In the genomic region with DNA sequence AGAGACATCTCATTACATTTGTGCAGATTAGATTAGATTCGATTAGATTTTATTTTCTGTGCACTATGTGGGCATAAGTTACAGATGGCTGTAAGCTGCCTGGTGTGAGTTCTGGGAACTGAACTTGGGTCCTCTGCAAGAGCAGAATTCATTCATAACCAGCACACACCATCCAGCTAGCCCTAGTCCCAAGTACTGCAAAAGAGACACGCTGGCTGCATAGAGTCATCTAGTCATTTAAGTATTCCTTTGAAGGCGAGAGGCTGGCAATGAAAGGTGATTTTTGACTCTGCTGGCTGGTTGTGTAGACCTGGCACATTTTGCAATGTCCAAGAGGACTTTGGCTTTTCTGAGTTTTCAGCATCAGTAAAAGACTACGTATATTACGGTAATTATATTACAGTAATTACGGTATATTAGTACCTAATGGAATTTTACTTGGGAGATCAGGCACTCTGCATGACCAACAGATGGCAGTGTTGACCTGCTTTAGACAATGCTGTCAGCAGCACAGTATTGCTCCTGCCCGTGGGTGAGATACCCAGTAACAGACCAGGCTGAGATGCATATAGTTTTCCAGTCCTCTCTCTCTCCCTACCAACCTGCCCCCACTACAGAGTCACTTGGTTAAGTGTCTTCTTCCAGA, we compare ENCODE assay signal across 8 mouse cellular contexts.
DNase-seq lines count a peak whose midpoint lies in the region; ATAC-seq and TF ChIP-seq lines count a peak whose summit lies in the region.

No protein-coding gene starts in this region.

- H3K9ac ChIP-seq in embryonic facial prominence, embryonic 15.5 days: no peak overlapping the region
- H3K9ac ChIP-seq in heart, embryonic 11.5 days (ENCODE audit: low read depth, low read length): no peak overlapping the region
- no peak overlapping the region for H3K9ac ChIP-seq in kidney, embryonic 16.5 days (replicated peaks; ENCODE audit: low read length)
- H3K9ac ChIP-seq in limb, embryonic 14.5 days (ENCODE audit: low read depth, low read length, severe bottlenecking): no peak overlapping the region
- H3K9ac ChIP-seq in stomach, embryonic 16.5 days (ENCODE audit: low read length): no peak overlapping the region

- peak; percentile 58 for TF ChIP-seq CTCF in C2C12 (IDR thresholded peaks at IDR 0.05; ENCODE audit: control insufficient read depth, insufficient read depth, insufficient read length)
- TF ChIP-seq CTCF in bone marrow, adult 2 months (IDR thresholded peaks at IDR 0.05; ENCODE audit: control insufficient read depth, insufficient read depth, low read length): peak; percentile 60

- H3K27me3 ChIP-seq in C2C12 (ENCODE audit: control insufficient read depth, insufficient read depth, insufficient read length): no peaks in the 10 kb centered on the region
- H3K27me3 ChIP-seq in embryonic facial prominence, embryonic 15.5 days: no peaks in the 10 kb centered on the region
- H3K27me3 ChIP-seq in heart, embryonic 11.5 days (ENCODE audit: control insufficient read depth, insufficient read depth, low read length): no peaks in the 10 kb centered on the region
- no peaks in the 10 kb centered on the region for H3K27me3 ChIP-seq in kidney, embryonic 16.5 days (ENCODE audit: insufficient read depth, low read length)
- H3K27me3 ChIP-seq in limb, embryonic 14.5 days (ENCODE audit: control insufficient read depth, insufficient read depth, low read length): no peaks in the 10 kb centered on the region
- H3K27me3 ChIP-seq in stomach, embryonic 16.5 days (ENCODE audit: control insufficient read depth, insufficient read depth, low read length): no peaks in the 10 kb centered on the region

- H3K27ac ChIP-seq in bone marrow, adult 2 months (ENCODE audit: control insufficient read depth, insufficient read depth, low read depth, low read length, poor library complexity): no peak overlapping the region
- H3K27ac ChIP-seq in embryonic facial prominence, embryonic 15.5 days (replicated peaks): no peak overlapping the region
- H3K27ac ChIP-seq in heart, embryonic 11.5 days (ENCODE audit: low read depth, low read length): no peak overlapping the region
- H3K27ac ChIP-seq in kidney, embryonic 16.5 days (ENCODE audit: low read length): no peak overlapping the region
- no peak overlapping the region for H3K27ac ChIP-seq in limb, embryonic 14.5 days (replicated peaks; ENCODE audit: low read depth, low read length)
- H3K27ac ChIP-seq in stomach, embryonic 16.5 days (ENCODE audit: low read length): no peak overlapping the region

- TF ChIP-seq POLR2A in bone marrow, adult 2 months (IDR thresholded peaks at IDR 0.05; ENCODE audit: borderline replicate concordance, control insufficient read depth, low read depth, low read length): no peak
- TF ChIP-seq POLR2A in limb, embryonic 14.5 days (IDR thresholded peaks at IDR 0.05; ENCODE audit: borderline replicate concordance, extremely low read depth, insufficient read depth, insufficient read length): no peak

- peaks cover 4% of the 10 kb centered on the region for H3K4me1 ChIP-seq in bone marrow, adult 2 months (ENCODE audit: control insufficient read depth, insufficient read depth, low read length)
- no peaks in the 10 kb centered on the region for H3K4me1 ChIP-seq in embryonic facial prominence, embryonic 15.5 days
- H3K4me1 ChIP-seq in heart, embryonic 11.5 days (ENCODE audit: control insufficient read depth, insufficient read depth, low read length): no peaks in the 10 kb centered on the region
- H3K4me1 ChIP-seq in kidney, embryonic 16.5 days (ENCODE audit: insufficient read depth, low read length): no peaks in the 10 kb centered on the region
- no peaks in the 10 kb centered on the region for H3K4me1 ChIP-seq in limb, embryonic 14.5 days (ENCODE audit: control insufficient read depth, insufficient read depth, low read length)
- no peaks in the 10 kb centered on the region for H3K4me1 ChIP-seq in stomach, embryonic 16.5 days (ENCODE audit: control insufficient read depth, insufficient read depth, low read length)

- no peak overlapping the region for H3ac ChIP-seq in C2C12 (ENCODE audit: control insufficient read depth, insufficient read length, low read depth)

- H3K36me3 ChIP-seq in C2C12 (ENCODE audit: control insufficient read depth, insufficient read depth): no peaks in the 10 kb centered on the region
- H3K36me3 ChIP-seq in embryonic facial prominence, embryonic 15.5 days: no peaks in the 10 kb centered on the region
- no peaks in the 10 kb centered on the region for H3K36me3 ChIP-seq in heart, embryonic 11.5 days (ENCODE audit: control insufficient read depth, insufficient read depth, low read length)
- no peaks in the 10 kb centered on the region for H3K36me3 ChIP-seq in kidney, embryonic 16.5 days (ENCODE audit: insufficient read depth, low read length)
- no peaks in the 10 kb centered on the region for H3K36me3 ChIP-seq in limb, embryonic 14.5 days (ENCODE audit: control insufficient read depth, insufficient read depth, low read length)
- H3K36me3 ChIP-seq in stomach, embryonic 16.5 days (ENCODE audit: control insufficient read depth, insufficient read depth, low read length): no peaks in the 10 kb centered on the region

- H3K4me2 ChIP-seq in embryonic facial prominence, embryonic 15.5 days (replicated peaks): no peak overlapping the region
- no peak overlapping the region for H3K4me2 ChIP-seq in heart, embryonic 11.5 days
- no peak overlapping the region for H3K4me2 ChIP-seq in kidney, embryonic 16.5 days (replicated peaks; ENCODE audit: low read depth, low read length)
- no peak overlapping the region for H3K4me2 ChIP-seq in limb, embryonic 14.5 days (replicated peaks; ENCODE audit: low read depth, low read length, severe bottlenecking)
- H3K4me2 ChIP-seq in stomach, embryonic 16.5 days (ENCODE audit: low read depth, low read length): no peak overlapping the region

- peak; percentile 67; the same call in 1 of the 2 replicates for ATAC-seq in embryonic facial prominence, embryonic 15.5 days (ENCODE audit: insufficient number of reproducible peaks, low FRiP score, low TSS enrichment, low read depth)
- peak; percentile 68; the same call in 1 of the 2 replicates for ATAC-seq in heart, embryonic 11.5 days (replicated peaks; ENCODE audit: insufficient number of reproducible peaks, low FRiP score, low TSS enrichment)
- ATAC-seq in kidney, embryonic 16.5 days (ENCODE audit: low FRiP score, low TSS enrichment): peak; percentile 83
- ATAC-seq in limb, embryonic 14.5 days (ENCODE audit: low FRiP score, low read depth): peak; percentile 85
- peak; percentile 75; the same call in 1 of the 2 replicates for ATAC-seq in stomach, embryonic 16.5 days (ENCODE audit: insufficient read depth, low FRiP score)

- no peaks in the 10 kb centered on the region for H3K79me2 ChIP-seq in C2C12 (ENCODE audit: control insufficient read depth, insufficient read depth)

- no peak overlapping the region for H3K4me3 ChIP-seq in C2C12 (ENCODE audit: insufficient read depth, poor library complexity, severe bottlenecking)
- H3K4me3 ChIP-seq in bone marrow, adult 2 months (replicated peaks; ENCODE audit: control insufficient read depth, low read depth, low read length): no peak overlapping the region
- H3K4me3 ChIP-seq in embryonic facial prominence, embryonic 15.5 days (replicated peaks): no peak overlapping the region
- no peak overlapping the region for H3K4me3 ChIP-seq in heart, embryonic 11.5 days (ENCODE audit: low read depth, low read length)
- no peak overlapping the region for H3K4me3 ChIP-seq in kidney, embryonic 16.5 days (ENCODE audit: low read length)
- no peak overlapping the region for H3K4me3 ChIP-seq in limb, embryonic 14.5 days (replicated peaks; ENCODE audit: low read length)
- H3K4me3 ChIP-seq in stomach, embryonic 16.5 days (replicated peaks; ENCODE audit: low read length): no peak overlapping the region

- peak; percentile 97 for DNase-seq in limb, embryonic 14.5 days (ENCODE audit: low spot score)
- peak; percentile 43 for DNase-seq in naive thymus-derived CD4-positive, alpha-beta T cell, adult 2 months (ENCODE audit: low read depth)

- H3K79me3 ChIP-seq in C2C12 (ENCODE audit: low read depth): no peaks in the 10 kb centered on the region

- H3K9me3 ChIP-seq in embryonic facial prominence, embryonic 15.5 days (replicated peaks): no peaks in the 10 kb centered on the region
- no peaks in the 10 kb centered on the region for H3K9me3 ChIP-seq in heart, embryonic 11.5 days (replicated peaks; ENCODE audit: control insufficient read depth, low read length)
- H3K9me3 ChIP-seq in kidney, embryonic 16.5 days (ENCODE audit: low read length): no peaks in the 10 kb centered on the region
- no peaks in the 10 kb centered on the region for H3K9me3 ChIP-seq in limb, embryonic 14.5 days (ENCODE audit: control insufficient read depth, low read length)
- no peaks in the 10 kb centered on the region for H3K9me3 ChIP-seq in stomach, embryonic 16.5 days (replicated peaks; ENCODE audit: control insufficient read depth, low read length)

- 33% methylated on average over 7 of the region's 7 CpGs for WGBS in bone marrow, adult 2 months
- 28% methylated on average over 7 of the region's 7 CpGs for WGBS in embryonic facial prominence, embryonic 15.5 days
- 29% methylated on average over 7 of the region's 7 CpGs for WGBS in heart, embryonic 11.5 days (ENCODE audit: insufficient replicate concordance)
- 27% methylated on average over 7 of the region's 7 CpGs for WGBS in kidney, embryonic 16.5 days
- 29% methylated on average over 7 of the region's 7 CpGs for WGBS in limb, embryonic 14.5 days
- WGBS in stomach, embryonic 16.5 days: 30% methylated on average over 7 of the region's 7 CpGs

TF ChIP-seq in C2C12, 6 proteins besides CTCF, POLR2A, EP300 and RAD21:
- TF ChIP-seq CEBPB (IDR thresholded peaks at IDR 0.05; ENCODE audit: low read depth): no peak
- TF ChIP-seq MYOG (IDR thresholded peaks at IDR 0.05; ENCODE audit: control insufficient read depth, extremely low read depth, insufficient read length): no peak
- TF ChIP-seq MYOD1 (IDR thresholded peaks at IDR 0.05; ENCODE audit: control insufficient read depth, insufficient read length, low read depth): no peak
- no peak for TF ChIP-seq FOSL1 (IDR thresholded peaks at IDR 0.05; ENCODE audit: insufficient read depth, low read length, poor library complexity, severe bottlenecking)
- TF ChIP-seq USF1 (IDR thresholded peaks at IDR 0.05; ENCODE audit: low read depth): no peak
- no peak for TF ChIP-seq MAX (IDR thresholded peaks at IDR 0.05)
TF ChIP-seq in C2C12: peak in this region for 0.
